Mouse (Mus musculus): Measurements from ENCODE around the gene Erbin.

GRCm38 (mm10) chr13:103803721-103804120, 116.6 kb downstream of the Erbin start:
- no peak for TF ChIP-seq CTCF (IDR thresholded peaks at IDR 0.05)
- no peak for TF ChIP-seq EP300 (IDR thresholded peaks at IDR 0.05)

Measured in lung, postnatal 0 days (tissue).